Mouse (Mus musculus): ENCODE measurements around the gene Tmprss3.

DNA sequence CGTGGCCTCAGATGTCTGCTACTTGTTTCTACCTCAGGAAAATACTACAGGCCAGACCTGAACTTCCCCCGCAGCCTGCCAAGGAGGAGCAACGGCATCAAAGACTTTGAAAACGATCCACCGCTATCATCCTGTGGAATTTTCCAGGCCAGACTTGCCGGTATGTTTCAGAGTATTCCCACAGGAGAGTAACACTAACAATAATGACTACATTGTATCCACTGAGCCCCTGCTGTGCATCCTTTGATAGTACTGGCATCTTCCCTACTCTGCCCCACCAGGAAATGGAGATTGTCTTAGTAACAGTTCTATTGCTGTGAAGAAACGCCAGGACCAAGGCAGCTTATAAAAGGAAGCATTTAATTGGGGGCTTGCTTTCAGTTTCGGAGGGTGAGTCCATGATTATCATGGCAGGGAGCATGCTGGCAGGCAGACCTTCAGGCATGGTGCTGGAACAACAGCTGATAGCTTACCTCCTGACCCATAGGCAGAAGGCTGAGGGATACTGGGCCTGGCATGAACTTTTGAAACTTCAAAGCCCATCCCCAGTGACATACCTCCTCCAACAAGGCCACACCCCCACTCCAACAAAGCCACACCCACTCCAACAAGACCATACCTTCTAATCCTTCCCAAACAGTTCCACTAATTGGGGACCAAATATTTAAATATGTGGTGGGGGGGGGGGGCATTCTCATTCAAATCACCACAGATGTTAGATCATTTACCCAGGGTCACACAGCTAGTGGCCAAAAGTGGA is 33.7 kb upstream of the Tmprss3 start:
- no peak for TF ChIP-seq CTCF (IDR thresholded peaks at IDR 0.05; ENCODE audit: extremely low read depth, insufficient read depth, low read length)
- TF ChIP-seq POLR2A (IDR thresholded peaks at IDR 0.05; ENCODE audit: extremely low read depth, insufficient read depth, low read length), result no peak

Measured in cortical plate, adult 2 months (tissue).